Comparison of ENCODE assay signal across 21 mouse cellular contexts in the genomic region with DNA sequence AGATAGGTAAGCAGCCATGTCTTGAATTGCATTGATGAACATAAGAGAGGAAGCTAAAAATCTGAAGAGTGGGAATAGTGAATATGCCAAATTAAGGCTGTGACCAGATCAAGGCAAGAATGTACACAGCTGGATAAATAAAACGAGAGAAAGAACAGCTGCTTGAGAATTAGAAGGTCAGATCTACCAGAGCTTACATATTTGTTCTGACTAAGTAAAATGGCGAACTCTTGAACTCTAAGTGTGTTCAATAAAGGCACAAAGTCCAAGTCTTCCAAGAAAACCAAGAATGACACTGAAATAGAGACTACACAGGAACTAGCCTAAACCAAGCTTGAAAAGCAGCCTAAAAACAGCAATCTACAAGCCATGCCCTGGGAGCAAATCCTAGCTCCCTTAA.
DNase-seq lines count a peak whose midpoint lies in the region; ATAC-seq and TF ChIP-seq lines count a peak whose summit lies in the region.
"Had no signal": no experiment of that assay in that cellular context is flagged by ENCODE, and none has a peak within 500 bp of the region (broad histone marks: within the 10 kb centered on the region; RNA-seq: fewer than 3 reads in every experiment).

No protein-coding gene starts in this region.

- H3K36me3 ChIP-seq in kidney, adult 2 months (ENCODE audit: control insufficient read depth, insufficient read depth, low read length), result no peaks in the 10 kb centered on the region
- H3K36me3 ChIP-seq in kidney, postnatal 0 days (ENCODE audit: insufficient read depth, low read length), result no peaks in the 10 kb centered on the region
- H3K36me3 ChIP-seq in kidney, embryonic 14.5 days (ENCODE audit: control insufficient read depth, insufficient read depth, low read length), result no peaks in the 10 kb centered on the region
- H3K36me3 ChIP-seq in lung, embryonic 15.5 days, result no peaks in the 10 kb centered on the region
- H3K36me3 ChIP-seq: embryonic facial prominence, embryonic 12.5 days; forebrain, embryonic 15.5 days; heart, embryonic 12.5 days; hindbrain, embryonic 12.5 days had no signal

- no peaks in the 10 kb centered on the region for H3K27me3 ChIP-seq in kidney, adult 2 months (replicated peaks; ENCODE audit: control insufficient read depth, insufficient read depth, low read length)
- H3K27me3 ChIP-seq in kidney, postnatal 0 days (ENCODE audit: insufficient read depth, low read length), result no peaks in the 10 kb centered on the region
- no peaks in the 10 kb centered on the region for H3K27me3 ChIP-seq in kidney, embryonic 14.5 days (ENCODE audit: control insufficient read depth, insufficient read depth, low read length)
- no peaks in the 10 kb centered on the region for H3K27me3 ChIP-seq in lung, embryonic 15.5 days
- H3K27me3 ChIP-seq: CH12.LX; embryonic facial prominence, embryonic 12.5 days; forebrain, embryonic 15.5 days; heart, embryonic 12.5 days; hindbrain, embryonic 12.5 days had no signal

- no peak overlapping the region for H3K9ac ChIP-seq in kidney, postnatal 0 days (ENCODE audit: low read depth, low read length)
- no peak overlapping the region for H3K9ac ChIP-seq in kidney, embryonic 14.5 days (ENCODE audit: low read depth, low read length)
- no peak overlapping the region for H3K9ac ChIP-seq in lung, embryonic 15.5 days
- H3K9ac ChIP-seq: embryonic facial prominence, embryonic 12.5 days; forebrain, embryonic 15.5 days; heart, embryonic 12.5 days; hindbrain, embryonic 12.5 days had no signal

- peak; percentile 32 for DNase-seq in kidney, adult 2 months
- no peak for DNase-seq in kidney, adult 18-20 months
- DNase-seq in kidney, postnatal 0 days (ENCODE audit: low spot score), result peak; percentile 77
- DNase-seq in lung, adult 2 months, result no peak
- peak; percentile 41 for DNase-seq in lung, postnatal 36 days
- DNase-seq: adrenal gland, postnatal 14 days; cerebellum, adult 11-12 months; cerebellum, adult 9-10 months; cerebellum, postnatal 25 days; gastrocnemius, postnatal 36 days; heart, adult 11 months; heart, postnatal 36 days had no signal

- 55% methylated on average over 2 of the region's 2 CpGs for WGBS in kidney, adult 2 months
- whole genome bisulfite sequencing in kidney, postnatal 0 days, result 62% methylated on average over 2 of the region's 2 CpGs
- WGBS in kidney, embryonic 14.5 days, result 77% methylated on average over 2 of the region's 2 CpGs
- 49% methylated on average over 2 of the region's 2 CpGs for WGBS in lung, embryonic 15.5 days
- 57% methylated on average over 2 of the region's 2 CpGs for WGBS in lung, adult 2 months

- no peak overlapping the region for H3K27ac ChIP-seq in kidney, adult 2 months (ENCODE audit: insufficient read depth, low read depth, low read length)
- 0 out of 2 replicates have a peak overlapping the region, but pooled peaks have one; percentile 31 for H3K27ac ChIP-seq in kidney, postnatal 0 days
- H3K27ac ChIP-seq in kidney, embryonic 14.5 days (ENCODE audit: low read depth, low read length), result no peak overlapping the region
- 0 out of 2 replicates have a peak overlapping the region, but pooled peaks have one; percentile 24 for H3K27ac ChIP-seq in lung, embryonic 15.5 days
- H3K27ac ChIP-seq: embryonic facial prominence, embryonic 12.5 days; forebrain, embryonic 15.5 days; hindbrain, embryonic 12.5 days had no signal

- no peaks in the 10 kb centered on the region for H3K4me1 ChIP-seq in kidney, adult 2 months (ENCODE audit: control insufficient read depth, insufficient read depth, low read length)
- no peaks in the 10 kb centered on the region for H3K4me1 ChIP-seq in kidney, postnatal 0 days (replicated peaks; ENCODE audit: insufficient read depth, low read length)
- H3K4me1 ChIP-seq in kidney, embryonic 14.5 days (ENCODE audit: control insufficient read depth, insufficient read depth, low read length), result no peaks in the 10 kb centered on the region
- H3K4me1 ChIP-seq in lung, embryonic 15.5 days, result no peaks in the 10 kb centered on the region
- H3K4me1 ChIP-seq in lung, adult 2 months (ENCODE audit: control insufficient read depth, insufficient read depth, low read length), result peaks cover 2% of the 10 kb centered on the region; the same call in 1 of the 2 replicates
- H3K4me1 ChIP-seq: embryonic facial prominence, embryonic 12.5 days; forebrain, embryonic 15.5 days; heart, embryonic 12.5 days; hindbrain, embryonic 12.5 days had no signal

- no peaks in the 10 kb centered on the region for H3K9me3 ChIP-seq in kidney, postnatal 0 days (replicated peaks; ENCODE audit: low read length)
- H3K9me3 ChIP-seq in kidney, embryonic 14.5 days (ENCODE audit: control insufficient read depth, low read length), result peaks cover 7% of the 10 kb centered on the region; the same call in 1 of the 2 replicates
- H3K9me3 ChIP-seq in lung, embryonic 15.5 days, result no peaks in the 10 kb centered on the region
- H3K9me3 ChIP-seq: embryonic facial prominence, embryonic 12.5 days; forebrain, embryonic 15.5 days; heart, embryonic 12.5 days had no signal

- peak; percentile 10; the same call in 1 of the 2 replicates for ATAC-seq in kidney, postnatal 0 days (replicated peaks; ENCODE audit: low FRiP score, low read depth)
- ATAC-seq in kidney, embryonic 14.5 days (ENCODE audit: low FRiP score, low TSS enrichment), result no peak
- ATAC-seq in lung, embryonic 15.5 days (ENCODE audit: borderline replicate concordance, extremely low read depth, low FRiP score, low TSS enrichment), result no peak; the same call in 1 of the 2 replicates
- ATAC-seq: activated CD4-positive, CD25-positive, alpha-beta regulatory T cell, adult 4 months; forebrain, embryonic 15.5 days; Patski had no signal

- H3K4me3 ChIP-seq in kidney, adult 2 months (ENCODE audit: insufficient read depth, low read depth, low read length), result no peak overlapping the region
- H3K4me3 ChIP-seq in kidney, postnatal 0 days (replicated peaks; ENCODE audit: low read depth, low read length), result no peak overlapping the region
- H3K4me3 ChIP-seq in kidney, embryonic 14.5 days (ENCODE audit: low read length), result no peak overlapping the region
- no peak overlapping the region for H3K4me3 ChIP-seq in lung, embryonic 15.5 days
- no peak overlapping the region for H3K4me3 ChIP-seq in lung, adult 2 months (replicated peaks; ENCODE audit: extremely low read depth, low read depth, low read length)
- H3K4me3 ChIP-seq: embryonic facial prominence, embryonic 12.5 days; forebrain, embryonic 15.5 days; heart, embryonic 12.5 days; hindbrain, embryonic 12.5 days had no signal

- TF ChIP-seq CTCF in kidney, adult 2 months (conservative IDR thresholded peaks at IDR 0.05; ENCODE audit: insufficient read depth, insufficient read length, low read depth, low read length), result no peak
- TF ChIP-seq CTCF in kidney, postnatal 0 days (IDR thresholded peaks at IDR 0.05; ENCODE audit: low read depth), result no peak
- no peak for TF ChIP-seq CTCF in lung, adult 2 months (IDR thresholded peaks at IDR 0.05; ENCODE audit: insufficient read depth, low read length)

- no peak for TF ChIP-seq POLR2A in kidney, adult 2 months (IDR thresholded peaks at IDR 0.05; ENCODE audit: low read depth, low read length)
- TF ChIP-seq POLR2A in lung, adult 2 months (IDR thresholded peaks at IDR 0.05; ENCODE audit: borderline replicate concordance, extremely low read depth, low read depth, low read length), result no peak

- no peak overlapping the region for H3K4me2 ChIP-seq in kidney, postnatal 0 days (ENCODE audit: low read length)
- H3K4me2 ChIP-seq in kidney, embryonic 14.5 days (replicated peaks; ENCODE audit: low read depth, low read length), result no peak overlapping the region
- H3K4me2 ChIP-seq in lung, embryonic 15.5 days, result no peak overlapping the region
- H3K4me2 ChIP-seq: embryonic facial prominence, embryonic 12.5 days; forebrain, embryonic 15.5 days; heart, embryonic 12.5 days; hindbrain, embryonic 12.5 days had no signal

Comparison
In these comparisons a context has a peak if more than half of its experiments do, and no peak if none do; other contexts are left out.
1. DNase-seq: peak in kidney, adult 2 months (single experiment), kidney, postnatal 0 days (single experiment) and lung, postnatal 36 days (single experiment); none in kidney, adult 18-20 months (single experiment) and lung, adult 2 months (single experiment).
2. H3K27ac ChIP-seq: peak in kidney, postnatal 0 days (single experiment) and lung, embryonic 15.5 days (single experiment); none in kidney, adult 2 months (single experiment) and kidney, embryonic 14.5 days (single experiment).